Mouse (Mus musculus) adipose tissue, adult 10 weeks (tissue): ENCODE results near the gene Cypt1. TPM values are rescaled to one million over a fixed set of nuclear protein-coding genes. Genes with fewer than 3 reads are reported as not detected.

Experiments used
- polyA plus RNA-seq: library from polyadenylated mRNA; stranded (reverse); fragments of 350-450 nt; fragmentation: Illumina TruSeq; extraction: RNeasy Lipid Tissue Mini Kit (QIAGEN cat#74804); gene quantifications from one replicate; pipeline ENCODE4 v1.2.3, GENCODE M21; 2014; ENCODE audit warnings: low read depth, low replicate concordance

Cypt1 gene
- polyA plus RNA-seq = 2.8 TPM

GRCm38 (mm10) chrX:16522569-16522968, at the start of gene Cypt1:
Cypt1 (plus strand) TSS chrX:16522869.

Other genes with a start within 250 kb of the Cypt1 start
- gene Maoa, start 96.8 kb downstream of the Cypt1 start, polyA plus RNA-seq = 11.6 TPM